Mouse (Mus musculus) small intestine, adult 2 months (tissue): Measurements from ENCODE around the gene Hipk3.

Experiments used
- CTCF ChIP-seq: fragments of 200-500 bp; IDR thresholded peaks from 2 replicates; pipeline ENCODE4 v1.5.1; 2012; ENCODE audit warnings: low read depth, mild to moderate bottlenecking, control low read depth, inconsistent platforms, low read length, moderate library complexity, mixed read lengths; ENCODE audit not compliant: insufficient replicate concordance, insufficient read length; ENCODE audit errors: extremely low read depth
- POLR2A ChIP-seq: fragments of 200-500 bp; IDR thresholded peaks from 2 replicates; pipeline ENCODE4 v1.6.1; 2012; ENCODE audit warnings: low read depth, mild to moderate bottlenecking, control low read depth, inconsistent platforms, low read length, moderate library complexity

GRCm38 (mm10) chr2:104479054-104479453 lies 15.2 kb downstream of the Hipk3 start:
- TF ChIP-seq CTCF (no peak), POLR2A (no peak)
